Mouse (Mus musculus) right cerebral cortex, adult 2 months (tissue): ENCODE measurements around the gene Gm21887.
A peak's percentile ranks its signal among the peaks of the same experiment; 100 is the strongest.
"Not testable (repeated sequence)": the region's sequence is repeated elsewhere in the genome, so short reads cannot be mapped to it uniquely, and the experiment has no call there.

Experiments
- DNase-seq, 2 experiments: peaks; one replicate each; pipeline ENCODE4 v3.0.0; 2021 to 2022; ENCODE audit warnings: low spot score in 2 of 2

Gene Gm21887

GRCm38 (mm10) chrX:169983401-169984165 is 25.9 kb upstream of the Gm21887 start:
- peak in 1 of 2 experiments; percentile 19 for DNase-seq

DNA sequence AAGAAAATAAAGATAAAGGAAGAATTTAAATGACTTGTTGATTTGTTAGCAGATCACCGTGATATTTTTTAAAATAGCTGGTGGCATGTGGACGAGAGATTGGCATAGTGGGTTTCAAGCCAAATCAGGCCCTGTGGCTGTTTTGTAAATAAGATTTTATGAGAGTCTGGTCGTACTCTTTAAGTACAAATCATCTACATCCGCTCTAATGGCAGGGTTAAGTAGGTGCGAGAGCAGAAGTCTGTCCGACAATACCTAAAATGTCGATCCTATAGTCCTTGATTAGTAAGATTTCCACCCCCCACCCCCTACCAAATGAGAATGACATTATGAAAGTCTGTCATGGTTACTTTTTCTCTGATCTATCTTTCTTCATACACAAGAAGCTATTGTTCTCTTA is 25.1 kb upstream of the Gm21887 start:
- not testable (repeated sequence) for DNase-seq

GRCm38 (mm10) chrX:169984853-169985252 is 24.6 kb upstream of the Gm21887 start:
- peak in 1 of 2 experiments; percentile 13 for DNase-seq

GRCm38 (mm10) chrX:169985796-169986195 is 23.7 kb upstream of the Gm21887 start:
- DNase-seq, result peak; percentile 36 to 49

DNA sequence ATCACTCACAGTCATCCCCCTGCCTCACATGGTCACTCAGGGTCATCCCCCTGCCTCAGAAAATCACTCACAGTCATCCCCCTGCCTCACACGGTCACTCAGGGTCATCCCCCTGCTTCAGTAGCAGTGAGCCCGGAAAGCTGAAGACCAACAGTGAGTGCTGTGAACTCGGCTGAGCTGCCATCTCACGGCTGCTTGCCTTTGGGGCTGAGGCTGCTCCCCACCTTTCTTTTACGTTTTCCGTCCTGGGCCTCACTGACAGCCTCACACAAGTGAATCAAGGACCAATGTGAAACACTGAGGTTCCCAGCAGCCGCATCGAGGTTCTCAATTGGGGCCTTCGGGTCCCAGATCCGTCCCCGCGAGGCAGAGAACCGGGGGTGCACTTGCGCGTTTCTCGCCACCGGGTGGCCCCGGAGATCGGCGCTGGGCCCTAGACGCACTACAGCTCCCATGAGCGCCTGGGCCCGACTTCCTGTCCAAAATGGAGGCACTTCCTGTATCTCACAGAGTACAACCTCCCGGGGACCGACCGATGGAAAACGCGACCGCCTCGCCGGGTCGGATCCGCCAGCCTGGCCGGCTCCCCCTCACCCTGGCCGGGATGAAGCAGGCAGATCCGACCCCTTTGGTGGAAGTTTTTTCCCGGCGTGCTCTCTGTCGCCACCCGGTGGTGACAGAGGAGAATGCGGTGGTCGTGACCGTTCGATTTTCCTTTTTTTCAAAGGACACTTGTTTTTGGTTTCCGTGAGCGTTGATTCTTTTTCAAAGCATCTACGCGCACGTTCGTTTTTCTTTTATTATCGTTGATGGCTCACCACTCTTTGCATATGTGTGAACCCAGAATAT is 22.7 kb upstream of the Gm21887 start:
- peak; percentile 79 to 93 for DNase-seq

DNA sequence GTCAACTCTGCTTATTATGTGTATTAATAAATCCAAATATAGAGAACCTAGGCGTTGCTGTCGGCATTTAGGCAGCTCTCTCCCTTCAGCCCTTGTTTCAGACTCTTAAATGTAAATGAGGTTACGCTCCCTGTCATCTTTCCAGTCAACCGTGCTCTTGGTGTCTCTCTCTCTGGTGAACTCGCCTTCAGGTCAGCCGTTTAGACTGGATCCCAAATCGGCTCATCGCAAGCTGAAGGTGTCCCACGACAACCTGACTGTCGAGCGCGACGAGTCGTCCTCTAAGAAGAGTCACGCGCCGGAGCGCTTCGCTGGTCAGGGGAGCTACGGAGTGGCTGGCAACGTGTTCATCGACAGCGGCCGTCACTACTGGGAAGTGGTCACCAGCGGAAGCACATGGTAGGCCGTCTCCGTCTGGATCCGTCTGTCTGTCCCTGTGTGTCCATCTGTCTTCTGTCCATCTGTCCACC is 22.1 kb upstream of the Gm21887 start:
- peak; percentile 63 to 65 for DNase-seq

GRCm38 (mm10) chrX:169988571-169989218 is 20.8 kb upstream of the Gm21887 start:
- peak; percentile 29 to 41 for DNase-seq

DNA sequence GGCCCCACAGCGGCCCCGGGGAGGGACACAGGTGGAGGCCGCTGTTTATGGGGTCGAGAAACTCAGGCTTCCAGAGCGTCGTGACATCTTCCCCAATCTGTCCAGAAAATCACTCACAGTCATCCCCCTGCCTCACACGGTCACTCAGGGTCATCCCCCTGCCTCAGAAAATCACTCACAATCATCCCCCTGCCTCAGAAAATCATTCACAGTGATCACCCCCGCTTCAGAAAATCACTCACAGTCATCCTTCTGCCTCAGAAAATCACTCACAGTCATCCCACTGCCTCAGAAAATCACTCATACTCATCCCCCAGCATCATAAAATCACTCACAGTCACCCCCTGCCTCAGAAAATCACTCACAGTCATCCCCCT is 20.3 kb upstream of the Gm21887 start:
- DNase-seq, result peak in 1 of 2 experiments; percentile 0

DNA sequence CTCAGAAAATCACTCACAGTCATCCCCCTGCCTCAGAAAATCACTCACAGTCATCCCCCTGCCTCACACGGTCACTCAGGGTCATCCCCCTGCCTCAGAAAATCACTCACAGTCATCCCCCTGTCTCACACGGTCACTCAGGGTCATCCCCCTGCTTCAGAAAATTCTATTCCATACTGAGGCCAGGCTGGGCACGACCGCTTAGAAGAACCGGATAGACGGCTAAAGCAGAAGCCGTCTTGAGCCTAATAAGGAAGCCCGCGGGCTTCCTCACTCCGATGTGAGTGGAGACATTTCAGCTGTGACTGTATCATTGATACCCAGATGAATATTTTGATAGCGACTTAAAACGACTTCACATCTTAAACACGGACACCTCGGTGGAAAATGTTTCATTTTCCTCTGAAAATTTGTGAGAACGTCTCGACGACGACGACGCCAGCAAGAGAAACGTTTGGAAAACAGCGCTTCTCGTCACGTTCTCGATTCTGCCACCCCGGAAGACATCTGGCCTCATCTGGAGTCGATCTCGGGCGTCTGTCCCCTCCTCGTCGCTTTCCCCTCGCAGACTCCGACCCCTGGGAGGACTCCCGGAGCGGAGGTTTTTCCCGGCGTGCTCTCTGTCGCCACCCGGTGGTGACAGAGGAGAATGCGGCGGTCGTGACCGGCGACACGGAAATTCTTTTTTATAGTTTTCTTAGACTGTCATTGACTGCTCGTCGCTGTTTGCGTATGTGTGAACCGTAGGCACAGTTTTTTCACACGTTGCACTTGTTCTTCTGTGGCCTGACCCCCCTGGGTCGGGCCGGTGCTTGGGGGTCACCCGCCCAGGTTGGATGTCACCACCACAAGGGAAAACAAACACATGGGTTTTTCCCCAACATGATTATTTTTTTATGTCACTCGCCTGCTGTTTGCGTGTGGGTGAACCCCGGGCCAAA is 19.5 kb upstream of the Gm21887 start:
- DNase-seq, result peak; percentile 88 to 93

DNA sequence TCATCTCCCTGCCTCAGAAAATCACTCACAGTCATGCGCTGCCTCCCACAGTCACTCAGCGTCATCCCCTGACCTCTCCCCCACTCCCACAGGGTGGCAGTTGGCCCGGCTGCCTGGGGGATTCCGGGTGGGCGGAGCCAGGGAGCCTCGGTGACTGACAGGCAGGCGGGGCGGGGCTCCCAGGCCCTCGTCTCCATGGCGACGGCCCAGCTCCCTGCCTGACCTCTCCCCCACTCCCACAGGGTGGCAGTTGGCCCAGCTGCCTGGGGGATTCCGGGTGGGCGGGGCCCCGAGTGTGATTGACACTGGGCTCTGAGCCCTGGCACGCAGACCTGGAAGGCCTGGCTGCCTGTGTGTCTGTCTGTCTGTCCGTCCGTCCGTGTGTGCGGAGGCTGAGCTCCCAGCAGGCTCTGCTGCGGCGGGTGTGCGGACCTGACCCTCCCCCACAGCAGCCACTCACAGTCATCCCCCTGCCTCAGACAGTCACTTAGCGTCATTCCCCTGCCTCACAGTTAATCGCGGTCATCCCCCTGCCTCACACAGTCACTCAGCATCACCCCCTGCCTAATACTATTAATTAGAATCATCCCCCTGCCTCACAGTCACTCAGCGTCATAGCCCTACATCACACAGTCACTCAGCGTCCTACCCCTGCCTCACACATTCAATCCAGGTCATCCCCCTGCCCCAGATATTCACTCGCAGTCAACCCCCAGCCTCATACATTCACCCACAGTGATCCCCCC is 18.2 kb upstream of the Gm21887 start:
- DNase-seq, result peak; percentile 94 to 98

GRCm38 (mm10) chrX:169992086-169992930 is 17.2 kb upstream of the Gm21887 start:
- DNase-seq, result peak in 1 of 2 experiments; percentile 18

DNA sequence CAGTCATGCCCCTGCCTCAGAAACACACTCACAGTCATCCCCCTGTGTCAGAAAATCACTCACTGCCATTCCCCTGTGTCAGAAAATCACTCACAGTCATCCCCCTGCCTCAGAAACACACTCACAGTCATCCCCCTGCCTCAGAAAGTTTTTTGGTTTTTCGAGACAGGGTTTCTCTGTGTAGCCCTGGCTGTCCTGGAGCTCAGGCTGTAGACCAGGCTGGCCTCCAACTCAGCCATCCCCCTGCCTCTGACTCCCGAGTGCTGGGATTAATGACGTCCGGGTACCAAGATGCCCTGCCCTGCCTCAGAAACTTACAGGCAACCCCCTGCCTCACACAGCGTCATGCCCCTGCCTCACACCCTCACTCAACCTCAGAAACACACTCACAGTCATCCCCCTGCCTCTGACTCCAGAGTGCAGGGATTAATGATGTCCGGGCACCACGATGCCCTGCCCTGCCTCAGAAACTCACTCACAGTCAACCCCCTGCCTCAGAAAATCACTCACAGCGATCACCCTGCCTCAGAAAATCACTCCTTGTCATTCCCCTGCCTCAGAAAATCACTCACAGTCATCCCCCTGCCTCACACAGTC is 16.4 kb upstream of the Gm21887 start:
- not testable (repeated sequence) for DNase-seq

GRCm38 (mm10) chrX:169994011-169994865 is 15.2 kb upstream of the Gm21887 start:
- not testable (repeated sequence) for DNase-seq

DNA sequence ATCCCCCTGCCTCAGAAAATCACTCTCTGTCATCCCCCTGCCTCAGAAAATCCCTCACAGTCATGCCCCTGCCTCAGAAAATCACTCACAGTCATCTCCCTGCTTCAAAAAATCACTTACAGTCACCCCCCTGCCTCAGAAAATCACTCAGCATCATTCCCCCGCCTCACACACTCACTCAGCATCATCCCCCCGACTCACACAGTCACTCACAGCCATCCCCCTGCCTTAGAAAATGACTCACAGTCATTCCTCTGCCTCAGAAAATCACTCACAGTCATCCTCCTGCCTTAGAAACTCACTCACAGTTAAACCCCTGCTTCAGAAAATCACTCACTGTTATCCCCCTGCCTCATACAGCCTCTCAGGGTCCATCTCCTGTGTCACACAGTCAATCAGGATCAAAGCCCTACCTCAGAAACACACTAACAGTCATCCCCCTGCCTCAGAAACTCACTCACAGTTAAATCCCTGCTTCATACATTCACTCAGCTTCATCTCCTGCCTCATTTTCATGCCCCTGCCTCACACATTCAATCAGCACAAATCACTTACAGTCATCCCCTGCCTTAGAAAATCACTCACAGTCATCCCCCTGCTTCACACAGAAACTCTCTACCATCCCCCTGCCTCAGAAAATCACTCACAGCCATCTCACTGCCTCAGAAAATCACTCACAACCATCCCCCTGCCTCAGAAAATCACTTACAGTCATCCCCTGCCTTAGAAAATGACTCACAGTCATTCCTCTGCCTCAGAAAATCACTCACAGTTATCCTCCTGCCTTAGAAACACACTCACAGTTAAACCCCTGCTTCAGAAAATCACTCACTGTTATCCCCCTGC is 14.4 kb upstream of the Gm21887 start:
- DNase-seq, result not testable (repeated sequence)

DNA sequence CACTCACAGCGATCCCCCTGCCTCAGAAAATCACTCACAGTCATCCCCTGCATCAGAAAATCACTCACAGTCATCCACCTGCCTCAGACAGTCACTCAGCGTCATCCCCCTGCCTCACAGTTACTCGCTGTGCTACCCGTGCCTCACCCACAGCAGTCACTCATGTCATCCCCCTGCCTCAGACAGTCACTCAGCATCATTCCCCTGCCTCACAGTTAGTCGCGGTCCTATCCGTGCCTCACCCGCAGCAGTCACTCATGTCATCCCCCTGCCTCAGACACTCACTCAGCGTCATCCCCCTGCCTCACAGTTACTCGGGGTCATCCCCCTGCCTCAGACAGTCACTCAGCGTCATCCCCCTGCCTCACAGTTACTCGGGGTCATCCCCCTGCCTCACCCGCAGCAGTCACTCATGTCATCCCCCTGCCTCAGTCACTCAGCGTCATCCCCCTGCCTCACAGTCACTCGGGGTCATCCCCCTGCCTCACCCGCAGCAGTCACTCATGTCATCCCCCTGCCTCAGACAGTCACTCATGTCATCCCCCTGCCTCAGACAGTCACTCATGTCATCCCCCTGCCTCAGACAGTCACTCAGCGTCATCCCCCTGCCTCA is 13.4 kb upstream of the Gm21887 start:
- not testable (repeated sequence) for DNase-seq

DNA sequence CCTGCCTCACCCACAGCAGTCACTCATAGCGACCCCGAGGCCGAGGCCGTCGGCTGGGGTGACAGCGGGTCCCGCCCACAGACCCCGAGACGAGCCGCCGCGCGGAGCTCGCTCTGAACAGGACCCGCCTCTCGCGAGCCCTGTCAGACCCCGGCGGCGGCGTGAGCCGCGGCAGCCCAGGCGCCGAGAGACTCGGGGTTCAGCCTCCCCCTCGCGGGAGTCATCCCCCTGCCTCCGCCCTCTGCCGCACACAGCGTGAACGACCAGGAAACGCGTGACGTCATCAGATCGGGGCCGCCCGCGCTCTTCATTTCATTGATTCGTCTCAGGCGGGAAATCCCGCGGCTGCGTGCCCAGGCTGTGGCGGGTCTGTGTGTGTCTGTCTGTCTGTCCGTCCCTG is 12.5 kb upstream of the Gm21887 start:
- peak; percentile 94 for DNase-seq

- not testable (repeated sequence) for DNase-seq
Measured at GRCm38 (mm10) chrX:169997456-169997853, 12.0 kb upstream of the Gm21887 start.
